17 mouse cellular contexts compared by ENCODE assay signal in the genomic region with DNA sequence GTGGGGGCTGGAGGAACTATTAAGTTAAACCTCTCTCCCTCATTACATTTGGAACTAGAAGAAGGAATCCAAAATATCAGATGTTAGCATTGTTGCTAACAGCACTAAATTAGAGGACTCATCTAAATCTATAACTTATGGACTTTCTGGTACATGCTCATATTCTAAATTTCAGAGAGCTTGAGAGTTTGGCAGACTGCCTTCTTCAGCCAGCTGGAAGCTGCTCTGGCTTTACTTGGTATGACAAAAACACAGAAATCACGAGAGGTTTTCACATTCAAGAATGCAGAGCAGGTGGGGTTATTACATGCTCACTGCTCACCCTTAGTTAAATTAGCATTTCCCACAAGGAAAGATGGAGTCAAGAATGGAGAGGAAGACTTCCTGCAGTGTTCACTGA.
A peak's percentile ranks its signal among the peaks of the same experiment; 100 is the strongest.
DNase-seq lines count a peak whose midpoint lies in the region; ATAC-seq and TF ChIP-seq lines count a peak whose summit lies in the region.
"Had no signal": no experiment of that assay in that cellular context is flagged by ENCODE, and none has a peak within 500 bp of the region (broad histone marks: within the 10 kb centered on the region; RNA-seq: fewer than 3 reads in every experiment).

No protein-coding gene starts in this region.

- H3K9ac ChIP-seq in forebrain, postnatal 0 days: no peak overlapping the region
- no peak overlapping the region for H3K9ac ChIP-seq in midbrain, postnatal 0 days (replicated peaks; ENCODE audit: low read length, poor library complexity, severe bottlenecking)
- H3K9ac ChIP-seq in midbrain, embryonic 15.5 days: no peak overlapping the region
- H3K9ac ChIP-seq: embryonic facial prominence, embryonic 13.5 days; intestine, embryonic 15.5 days; midbrain, embryonic 12.5 days had no signal

- DNase-seq in forebrain, postnatal 0 days: peak; percentile 52
- DNase-seq in forebrain, embryonic 10.5 days (ENCODE audit: extremely low spot score, low spot score): no peak
- DNase-seq in midbrain, postnatal 0 days (ENCODE audit: low spot score): peak; percentile 33
- DNase-seq in left cerebral cortex, postnatal 4 days: peak; percentile 6
- DNase-seq in embryo, embryonic 10 days (ENCODE audit: low spot score): no peak
- no peak for DNase-seq in heart, postnatal 10 days
- no peak for DNase-seq in spleen, postnatal 4 days (ENCODE audit: low spot score in 2 of 2)
- DNase-seq: cerebellum, adult 9-11 months; kidney, postnatal 10 days; lung, postnatal 10 days; thymus, postnatal 25 days had no signal

- no peaks in the 10 kb centered on the region for H3K36me3 ChIP-seq in forebrain, postnatal 0 days (ENCODE audit: insufficient read depth)
- H3K36me3 ChIP-seq in forebrain, embryonic 10.5 days (replicated peaks): no peaks in the 10 kb centered on the region
- H3K36me3 ChIP-seq in midbrain, postnatal 0 days (ENCODE audit: insufficient read depth, low read length): no peaks in the 10 kb centered on the region
- H3K36me3 ChIP-seq in midbrain, embryonic 15.5 days (replicated peaks): no peaks in the 10 kb centered on the region
- H3K36me3 ChIP-seq: embryonic facial prominence, embryonic 13.5 days; intestine, embryonic 15.5 days; midbrain, embryonic 12.5 days had no signal

- no peak overlapping the region for H3K4me2 ChIP-seq in forebrain, postnatal 0 days (ENCODE audit: low read depth)
- no peak overlapping the region for H3K4me2 ChIP-seq in midbrain, postnatal 0 days (ENCODE audit: low read depth, low read length, poor library complexity, severe bottlenecking)
- no peak overlapping the region for H3K4me2 ChIP-seq in midbrain, embryonic 15.5 days
- H3K4me2 ChIP-seq: embryonic facial prominence, embryonic 13.5 days; intestine, embryonic 15.5 days; liver, embryonic 11.5 days; midbrain, embryonic 12.5 days had no signal

- ATAC-seq in forebrain, postnatal 0 days: no peak; the same call in 1 of the 2 replicates
- ATAC-seq in midbrain, postnatal 0 days (ENCODE audit: low FRiP score): no peak
- ATAC-seq in midbrain, embryonic 15.5 days (replicated peaks): no peak
- ATAC-seq: activated CD4-positive, CD25-positive, alpha-beta regulatory T cell, adult 4 months; intestine, embryonic 15.5 days had no signal

- H3K27me3 ChIP-seq in forebrain, postnatal 0 days (ENCODE audit: insufficient read depth, low read length): no peaks in the 10 kb centered on the region
- no peaks in the 10 kb centered on the region for H3K27me3 ChIP-seq in forebrain, embryonic 10.5 days (ENCODE audit: poor library complexity, severe bottlenecking)
- no peaks in the 10 kb centered on the region for H3K27me3 ChIP-seq in midbrain, postnatal 0 days (ENCODE audit: insufficient read depth, low read length)
- H3K27me3 ChIP-seq in midbrain, embryonic 15.5 days (replicated peaks): no peaks in the 10 kb centered on the region
- H3K27me3 ChIP-seq: embryonic facial prominence, embryonic 13.5 days; intestine, embryonic 15.5 days; midbrain, embryonic 12.5 days had no signal

- 20% methylated on average over 1 of the region's 1 CpGs for WGBS in forebrain, postnatal 0 days
- 36% methylated on average over 1 of the region's 1 CpGs for WGBS in forebrain, embryonic 10.5 days
- 35% methylated on average over 1 of the region's 1 CpGs for WGBS in midbrain, postnatal 0 days
- 34% methylated on average over 1 of the region's 1 CpGs for WGBS in midbrain, embryonic 15.5 days

- H3K4me1 ChIP-seq in forebrain, postnatal 0 days (ENCODE audit: insufficient read depth): no peaks in the 10 kb centered on the region; the same call in 1 of the 2 replicates
- H3K4me1 ChIP-seq in forebrain, embryonic 10.5 days: no peaks in the 10 kb centered on the region
- no peaks in the 10 kb centered on the region for H3K4me1 ChIP-seq in midbrain, postnatal 0 days (ENCODE audit: insufficient read depth, low read length)
- no peaks in the 10 kb centered on the region for H3K4me1 ChIP-seq in midbrain, embryonic 15.5 days
- H3K4me1 ChIP-seq: embryonic facial prominence, embryonic 13.5 days; intestine, embryonic 15.5 days; midbrain, embryonic 12.5 days had no signal

- H3K27ac ChIP-seq in forebrain, postnatal 0 days (ENCODE audit: low read depth, low read length): no peak overlapping the region
- H3K27ac ChIP-seq in forebrain, embryonic 10.5 days: no peak overlapping the region
- H3K27ac ChIP-seq in midbrain, postnatal 0 days (ENCODE audit: low read depth, low read length): no peak overlapping the region
- H3K27ac ChIP-seq in midbrain, embryonic 15.5 days: no peak overlapping the region
- H3K27ac ChIP-seq: embryonic facial prominence, embryonic 13.5 days; intestine, embryonic 15.5 days; midbrain, embryonic 12.5 days had no signal

- intact Hi-C loops in left cerebral cortex, postnatal 4 days (cut with DNase I): no loop called here
- intact Hi-C loops in heart, postnatal 10 days (cut with DNase I): no loop called here

- no peak overlapping the region for H3K4me3 ChIP-seq in forebrain, postnatal 0 days (ENCODE audit: low read depth, low read length)
- no peak overlapping the region for H3K4me3 ChIP-seq in forebrain, embryonic 10.5 days
- no peak overlapping the region for H3K4me3 ChIP-seq in midbrain, postnatal 0 days (ENCODE audit: low read depth, low read length)
- no peak overlapping the region for H3K4me3 ChIP-seq in midbrain, embryonic 15.5 days
- H3K4me3 ChIP-seq: embryonic facial prominence, embryonic 13.5 days; intestine, embryonic 15.5 days; midbrain, embryonic 12.5 days had no signal

- no peaks in the 10 kb centered on the region for H3K9me3 ChIP-seq in forebrain, postnatal 0 days (ENCODE audit: low read length)
- no peaks in the 10 kb centered on the region for H3K9me3 ChIP-seq in forebrain, embryonic 10.5 days
- no peaks in the 10 kb centered on the region for H3K9me3 ChIP-seq in midbrain, postnatal 0 days (ENCODE audit: low read length)
- H3K9me3 ChIP-seq in midbrain, embryonic 15.5 days: no peaks in the 10 kb centered on the region
- H3K9me3 ChIP-seq: embryonic facial prominence, embryonic 13.5 days; intestine, embryonic 15.5 days; midbrain, embryonic 12.5 days had no signal

- no peak for TF ChIP-seq CTCF in forebrain, postnatal 0 days (IDR thresholded peaks at IDR 0.05; ENCODE audit: low read depth)
- no peak for TF ChIP-seq CTCF in midbrain, postnatal 0 days (IDR thresholded peaks at IDR 0.05)

Comparison
In these comparisons a context has a peak if more than half of its experiments do, and no peak if none do; other contexts are left out.
1. DNase-seq: peak in forebrain, postnatal 0 days (single experiment), midbrain, postnatal 0 days (single experiment) and left cerebral cortex, postnatal 4 days (single experiment); none in forebrain, embryonic 10.5 days (single experiment), embryo, embryonic 10 days (single experiment), heart, postnatal 10 days (0 of 2) and spleen, postnatal 4 days (0 of 2).